Mouse (Mus musculus) liver, embryonic 14.5 days (tissue): ENCODE measurements around the gene Clpp.

Source experiments
- CTCF ChIP-seq: IDR thresholded peaks from 2 replicates; pipeline ENCODE4 v1.5.1; 2016; ENCODE audit warnings: antibody characterized with exemption, low read depth, control low read depth
- EP300 ChIP-seq: IDR thresholded peaks from 2 replicates; pipeline ENCODE4 v1.6.1; 2016; ENCODE audit warnings: antibody characterized with exemption, low read depth

DNA sequence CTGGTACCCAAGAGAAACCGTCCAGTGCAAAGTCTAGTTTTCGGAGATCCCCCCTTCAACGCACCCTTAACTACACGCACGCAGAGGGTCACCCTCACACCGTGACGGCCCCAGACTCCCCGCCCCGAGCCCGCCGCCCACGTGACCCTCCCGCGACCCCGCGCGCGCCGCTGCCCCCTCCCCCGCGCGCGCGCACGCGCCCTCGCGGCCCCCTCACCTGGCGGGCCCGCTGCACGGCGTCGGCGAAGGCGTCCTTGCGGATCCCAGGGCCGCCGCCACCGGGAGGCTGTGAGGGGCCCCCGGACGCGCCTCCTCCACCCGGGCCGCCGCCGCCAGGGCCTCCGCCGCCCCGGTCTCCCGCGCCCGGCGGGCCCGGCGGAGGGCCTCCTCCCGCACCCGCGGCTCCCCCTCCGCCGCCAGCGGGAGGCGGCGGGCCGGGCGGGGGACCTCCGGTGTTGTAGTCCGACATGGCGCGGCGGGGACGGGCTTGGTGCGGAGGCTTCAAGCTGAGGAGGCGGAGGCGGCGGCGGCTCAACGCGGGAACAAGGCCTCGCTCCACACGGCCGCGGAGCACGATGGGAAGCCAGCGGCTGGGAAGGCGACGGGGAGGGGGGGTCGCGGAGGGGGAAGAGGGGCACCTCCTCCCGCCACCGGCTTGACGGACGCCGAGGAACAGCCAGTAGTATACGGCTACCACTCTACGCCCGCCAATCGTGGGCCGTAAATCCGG, 41.0 kb downstream of the Clpp start, which contains the start of gene Khsrp:
- no peak for TF ChIP-seq CTCF
- TF ChIP-seq EP300: no peak
